In genomic region chr13:35783576-35783975, GRCm38 (mm10) we compare ENCODE assay signal across 11 mouse cellular contexts.
A peak's percentile ranks its signal among the peaks of the same experiment; 100 is the strongest.
DNase-seq lines count a peak whose midpoint lies in the region; ATAC-seq and TF ChIP-seq lines count a peak whose summit lies in the region.
"Had no signal": no experiment of that assay in that cellular context is flagged by ENCODE, and none has a peak within 500 bp of the region (broad histone marks: within the 10 kb centered on the region; RNA-seq: fewer than 3 reads in every experiment).

No protein-coding gene starts in this region.

- WGBS in liver, embryonic 14.5 days (ENCODE audit: insufficient replicate concordance): 45% methylated on average over 6 of the region's 6 CpGs
- 92% methylated on average over 6 of the region's 6 CpGs for WGBS in limb, embryonic 10.5 days

- no peak overlapping the region for H3K9ac ChIP-seq in liver, embryonic 14.5 days (replicated peaks)
- H3K9ac ChIP-seq: forebrain, postnatal 0 days had no signal

- ATAC-seq in liver, embryonic 14.5 days (ENCODE audit: insufficient read depth): no peak
- ATAC-seq: midbrain, embryonic 16.5 days had no signal

- H3K4me2 ChIP-seq in liver, embryonic 14.5 days (ENCODE audit: low read depth): peak overlapping the region; percentile 30; the same call in 1 of the 2 replicates

- H3K4me3 ChIP-seq in gastrocnemius, adult 2 months: no peak overlapping the region
- no peak overlapping the region for H3K4me3 ChIP-seq in liver, embryonic 14.5 days (ENCODE audit: insufficient read depth in 1 of 2, low read depth in 2 of 2, low read length in 2 of 2)
- no peak overlapping the region for H3K4me3 ChIP-seq in limb, embryonic 10.5 days

- no peak for TF ChIP-seq EP300 in liver, embryonic 14.5 days (IDR thresholded peaks at IDR 0.05; ENCODE audit: low read depth)

- no peak for DNase-seq in gastrocnemius, adult 2 months
- DNase-seq in gastrocnemius, postnatal 25 days: no peak
- peak; percentile 21 to 24 for DNase-seq in lung, adult 18-20 months
- no peak for DNase-seq in lung, postnatal 10 days
- no peak for DNase-seq in liver, embryonic 14.5 days (ENCODE audit: low read depth in 3 of 3, low spot score in 3 of 3)
- DNase-seq in naive thymus-derived CD4-positive, alpha-beta T cell, adult 2 months (ENCODE audit: low read depth): peak; percentile 16
- DNase-seq in limb, embryonic 10.5 days (ENCODE audit: low spot score): no peak
- no peak for DNase-seq in gastrocnemius, postnatal 10 days

- no peak for TF ChIP-seq CTCF in gastrocnemius, adult 2 months (IDR thresholded peaks at IDR 0.05)
- no peak for TF ChIP-seq CTCF in liver, embryonic 14.5 days (IDR thresholded peaks at IDR 0.05; ENCODE audit: low read depth)

- no peaks in the 10 kb centered on the region for H3K9me3 ChIP-seq in liver, embryonic 14.5 days (ENCODE audit: control insufficient read depth, low read length)
- no peaks in the 10 kb centered on the region for H3K9me3 ChIP-seq in limb, embryonic 10.5 days (replicated peaks)

- H3K27me3 ChIP-seq in liver, embryonic 14.5 days (ENCODE audit: control insufficient read depth, insufficient read depth, low read length): no peaks in the 10 kb centered on the region
- no peaks in the 10 kb centered on the region for H3K27me3 ChIP-seq in limb, embryonic 10.5 days (ENCODE audit: low read depth, poor library complexity, severe bottlenecking)

- peak overlapping the region; percentile 38; the same call in 1 of the 2 replicates for H3K27ac ChIP-seq in gastrocnemius, adult 2 months
- H3K27ac ChIP-seq in liver, embryonic 14.5 days: peak overlapping the region; percentile 2; the same call in 1 of the 2 replicates
- no peak overlapping the region for H3K27ac ChIP-seq in limb, embryonic 10.5 days
- H3K27ac ChIP-seq: kidney, postnatal 0 days had no signal

- intact Hi-C loops in gastrocnemius, adult 2 months (cut with DNase I): loop anchor here (5.0 kb wide), 2 partner anchors 41 to 119 kb away; no protein-coding TSS in a partner anchor

- no peaks in the 10 kb centered on the region for H3K36me3 ChIP-seq in liver, embryonic 14.5 days (replicated peaks; ENCODE audit: control insufficient read depth, insufficient read depth, low read depth)
- no peaks in the 10 kb centered on the region for H3K36me3 ChIP-seq in limb, embryonic 10.5 days

- H3K4me1 ChIP-seq in liver, embryonic 14.5 days (replicated peaks; ENCODE audit: control insufficient read depth in 2 of 2, insufficient read depth in 2 of 2, low read length in 1 of 2): peaks cover 44 to 54% of the 10 kb centered on the region in 2 experiments
- H3K4me1 ChIP-seq in limb, embryonic 10.5 days: peaks cover 37% of the 10 kb centered on the region

Comparison
In these comparisons a context has a peak if more than half of its experiments do, and no peak if none do; other contexts are left out.
1. DNase-seq: peak in lung, adult 18-20 months (2 of 2) and naive thymus-derived CD4-positive, alpha-beta T cell, adult 2 months (single experiment); none in gastrocnemius, adult 2 months (single experiment), gastrocnemius, postnatal 25 days (single experiment), lung, postnatal 10 days (single experiment), liver, embryonic 14.5 days (0 of 3), limb, embryonic 10.5 days (single experiment) and gastrocnemius, postnatal 10 days (single experiment).